Mouse (Mus musculus) midbrain, postnatal 0 days (tissue): ENCODE measurements around the gene Snd1. TPM values are rescaled to one million over a fixed set of nuclear protein-coding genes. Genes with fewer than 3 reads are reported as not detected.

Source experiments
- ATAC-seq: fragments of 200-750 bp; cut with Nextera tagmentation; 2 replicates; pipeline ENCODE4 v1.8.0; 2017; ENCODE audit warnings: moderate number of reproducible peaks, mild to moderate bottlenecking, moderate TSS enrichment, moderate library complexity; ENCODE audit not compliant: low FRiP score
- DNase-seq: peaks from one replicate; pipeline ENCODE4 v3.0.0-alpha.2; 2015; ENCODE audit warnings: low spot score
- H3K27ac ChIP-seq: fragments of 300-500 bp; sonication (generic); 2 replicates; pipeline ENCODE4 v1.5.1; 2014; ENCODE audit warnings: low read depth, mild to moderate bottlenecking, low read length, mixed read lengths
- H3K27me3 ChIP-seq: fragments of 300-500 bp; sonication (generic); 2 replicates; pipeline ENCODE4 v1.6.1; 2014; ENCODE audit warnings: low read length, control low read depth, mixed read lengths; ENCODE audit not compliant: insufficient read depth
- H3K36me3 ChIP-seq: fragments of 300-500 bp; sonication (generic); 2 replicates; pipeline ENCODE4 v1.6.1; 2014; ENCODE audit warnings: low read length, control low read depth, mixed read lengths; ENCODE audit not compliant: insufficient read depth
- H3K4me1 ChIP-seq: fragments of 300-500 bp; sonication (generic); 2 replicates; pipeline ENCODE4 v1.6.1; 2014; ENCODE audit warnings: mild to moderate bottlenecking, control low read depth, antibody characterized with exemption, low read length, mixed read lengths; ENCODE audit not compliant: insufficient read depth
- H3K4me2 ChIP-seq: fragments of 300-500 bp; sonication (generic); 2 replicates; pipeline ENCODE4 v1.6.1; 2014; ENCODE audit warnings: low read depth, mild to moderate bottlenecking, low read length, mixed read lengths; ENCODE audit not compliant: poor library complexity, severe bottlenecking
- H3K4me3 ChIP-seq: fragments of 300-500 bp; sonication (generic); 2 replicates; pipeline ENCODE4 v1.5.1; 2014; ENCODE audit warnings: low read depth, mild to moderate bottlenecking, low read length, moderate library complexity
- H3K9ac ChIP-seq: fragments of 300-500 bp; sonication (generic); replicated peaks from 2 replicates; pipeline ENCODE4 v1.6.1; 2014; ENCODE audit warnings: mild to moderate bottlenecking, low read length, moderate library complexity, mixed read lengths; ENCODE audit not compliant: poor library complexity, severe bottlenecking
- H3K9me3 ChIP-seq: fragments of 300-500 bp; sonication (generic); 2 replicates; pipeline ENCODE4 v1.6.1; 2016; ENCODE audit warnings: low read length, control low read depth
- CTCF ChIP-seq: IDR thresholded peaks from 2 replicates; pipeline ENCODE4 v1.5.1; 2016; ENCODE audit warnings: antibody characterized with exemption, mild to moderate bottlenecking
- WGBS: fragments of 180-500 bp; shearing (Covaris S2); extraction: QIAGEN DNeasy Blood & Tissue Kit; methylation state at CpG from one replicate; pipeline ENCODE4 v1.1.7; 2014; 5-methylcytosine and 5-hydroxymethylcytosine counted together
- polyA plus RNA-seq: library from polyadenylated mRNA; unstranded; fragments of >200 nt; fragmentation: Nextera tagmentation; extraction: Ambion mirVana; gene quantifications from 2 replicates; pipeline ENCODE4 v1.2.1, GENCODE M21; 2015
- total RNA-seq: library from RNA; depleted of rRNA; stranded (reverse); fragments of >200 nt; gene quantifications from 2 replicates; pipeline ENCODE4 v1.2.3, GENCODE M21; 2014

The Snd1 gene
- total and polyA plus RNA-seq, 2 experiments from 2014 or later = 70.6 to 81.1 TPM

DNA sequence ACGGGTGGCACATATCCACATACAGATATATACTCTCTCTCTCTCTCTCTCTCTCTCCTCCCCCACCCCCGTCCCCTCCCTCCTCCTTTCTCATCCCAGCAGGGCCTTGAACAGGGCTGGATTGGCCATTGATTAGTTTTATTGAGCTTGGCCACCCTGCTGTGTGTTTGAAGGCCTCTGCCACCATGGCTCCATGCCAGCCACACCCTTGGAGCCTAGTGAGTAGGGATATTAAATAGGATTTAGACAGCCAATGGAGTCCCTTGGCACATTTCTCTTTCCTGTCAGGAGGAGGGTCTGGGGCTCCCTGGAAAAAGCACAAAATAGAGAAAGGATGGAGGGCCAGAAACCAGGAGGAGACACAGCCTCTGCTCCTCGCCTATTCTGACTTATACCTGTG is 401.6 kb downstream of the Snd1 start:
- no peaks in the 10 kb centered on the region for H3K36me3 ChIP-seq
- 37% methylated on average over 3 of the region's 3 CpGs for WGBS
- no peaks in the 10 kb centered on the region for H3K27me3 ChIP-seq
- H3K9ac ChIP-seq = no peak overlapping the region
- H3K4me3 ChIP-seq = no peak overlapping the region
- no peak overlapping the region for H3K4me2 ChIP-seq
- DNase-seq (no peak), ATAC-seq (no peak)
- TF ChIP-seq CTCF = no peak
- no peaks in the 10 kb centered on the region for H3K9me3 ChIP-seq
- H3K4me1 ChIP-seq = peaks cover 14% of the 10 kb centered on the region
- H3K27ac ChIP-seq = no peak overlapping the region

DNA sequence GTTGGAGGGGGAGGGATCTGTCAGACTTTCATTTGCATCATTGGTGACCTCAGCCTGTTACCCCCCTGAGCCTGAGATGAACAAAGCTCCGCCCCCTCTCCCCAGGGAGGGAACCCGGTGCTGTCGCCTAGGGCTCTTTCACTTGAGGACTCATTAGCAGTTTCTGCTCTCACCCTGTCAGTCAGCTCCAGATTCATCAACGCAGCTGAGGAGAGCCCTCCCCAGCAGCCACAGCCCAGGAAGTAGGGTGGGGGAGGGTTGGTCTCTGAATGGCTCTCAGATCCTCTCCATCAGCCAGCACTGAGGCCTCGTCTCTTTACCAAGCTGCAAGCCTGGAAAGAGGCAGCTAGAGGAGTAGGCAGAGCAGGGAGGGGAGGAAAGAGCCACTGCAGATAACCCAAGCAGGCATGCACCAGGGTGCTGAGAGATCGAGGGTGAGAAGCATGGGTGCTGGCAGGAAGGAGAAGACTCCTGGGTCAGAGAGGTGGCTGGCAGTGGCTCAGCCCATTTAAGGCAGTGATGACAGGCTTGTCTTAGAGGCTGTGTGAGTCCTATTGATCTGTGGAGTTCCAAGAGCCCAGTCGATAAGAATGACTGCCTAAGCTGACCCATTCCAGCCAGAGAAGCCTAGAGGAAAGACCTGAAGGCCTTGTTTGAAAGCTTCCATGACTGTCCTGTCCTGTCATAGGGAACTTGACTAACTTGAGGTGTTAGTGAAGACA is 403.2 kb downstream of the Snd1 start:
- no peak overlapping the region for H3K4me3 ChIP-seq

DNA sequence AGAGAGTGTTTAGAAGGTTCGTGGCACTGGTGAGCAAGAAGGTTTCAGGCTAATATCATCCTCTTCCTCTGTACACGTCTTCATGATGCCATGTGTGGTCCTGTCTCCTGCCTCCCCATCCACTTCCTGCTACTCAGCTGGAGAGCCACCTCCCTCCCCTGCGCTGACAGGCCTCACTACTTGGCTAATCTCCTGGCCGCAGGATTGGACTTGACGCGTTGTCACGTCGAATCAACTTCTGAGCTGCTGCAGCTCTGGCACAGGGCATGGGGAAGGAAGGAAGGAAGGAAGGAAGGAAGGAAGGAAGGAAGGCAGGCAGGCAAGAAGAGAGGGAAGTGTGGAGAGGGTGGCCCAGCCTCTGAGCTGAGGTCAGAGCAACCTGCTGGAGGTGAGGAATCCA is 404.4 kb downstream of the Snd1 start:
- no peak overlapping the region for H3K4me2 ChIP-seq
- DNase-seq (no peak), ATAC-seq (no peak)
- WGBS = 55% methylated on average over 8 of the region's 8 CpGs
- H3K27me3 ChIP-seq = no peaks in the 10 kb centered on the region
- peaks cover 9% of the 10 kb centered on the region; the same call in 1 of the 2 replicates for H3K36me3 ChIP-seq
- H3K9ac ChIP-seq = no peak overlapping the region
- no peaks in the 10 kb centered on the region for H3K9me3 ChIP-seq
- TF ChIP-seq CTCF = no peak
- H3K27ac ChIP-seq = no peak overlapping the region
- no peak overlapping the region for H3K4me3 ChIP-seq
- peaks cover 14% of the 10 kb centered on the region for H3K4me1 ChIP-seq

More for the DNA sequence above, 403.2 kb downstream of the Snd1 start:
- Histone ChIP-seq H3K4me1 (peaks cover 19% of the 10 kb centered on the region), H3K27me3 (no peaks in the 10 kb centered on the region), H3K36me3 (0 out of 2 replicates have a peak, but pooled peaks cover 1% of the 10 kb centered on the region), H3K27ac (peak overlapping the region; percentile 59), H3K4me2 (no peak overlapping the region), H3K9ac (peak overlapping the region; percentile 14; the same call in 1 of the 2 replicates), H3K9me3 (no peaks in the 10 kb centered on the region)
- WGBS = 26% methylated on average over 7 of the region's 7 CpGs
- DNase-seq = no peak
- ATAC-seq = peak; percentile 72
- TF ChIP-seq CTCF = 0 out of 2 replicates have a peak, but pooled peaks have one; percentile 11

GRCm38 (mm10) chr6:28880909-28881308 is 406.0 kb downstream of the Snd1 start:
- DNase-seq (no peak), ATAC-seq (no peak)
- TF ChIP-seq CTCF = no peak

GRCm38 (mm10) chr6:28883518-28883917 is 408.6 kb downstream of the Snd1 start:
- H3K9ac ChIP-seq = no peak overlapping the region
- no peaks in the 10 kb centered on the region for H3K27me3 ChIP-seq
- no peak overlapping the region for H3K27ac ChIP-seq
- ATAC-seq (no peak), DNase-seq (no peak)
- TF ChIP-seq CTCF = no peak
- WGBS = 83% methylated on average over 5 of the region's 5 CpGs
- H3K4me2 ChIP-seq = no peak overlapping the region
- H3K9me3 ChIP-seq = no peaks in the 10 kb centered on the region
- peaks cover 7% of the 10 kb centered on the region; the same call in 1 of the 2 replicates for H3K4me1 ChIP-seq
- H3K4me3 ChIP-seq = no peak overlapping the region
- H3K36me3 ChIP-seq = peaks cover 29% of the 10 kb centered on the region; the same call in 1 of the 2 replicates

More at GRCm38 (mm10) chr6:28880909-28881308, 406.0 kb downstream of the Snd1 start:
- H3K4me2 ChIP-seq = no peak overlapping the region
- H3K4me3 ChIP-seq = no peak overlapping the region
- no peak overlapping the region for H3K27ac ChIP-seq
- peaks cover 14% of the 10 kb centered on the region for H3K4me1 ChIP-seq
- H3K9me3 ChIP-seq = no peaks in the 10 kb centered on the region
- H3K9ac ChIP-seq = no peak overlapping the region
- H3K36me3 ChIP-seq = peaks cover 18% of the 10 kb centered on the region; the same call in 1 of the 2 replicates
- no peaks in the 10 kb centered on the region for H3K27me3 ChIP-seq
- WGBS = 93% methylated on average over 4 of the region's 4 CpGs

DNA sequence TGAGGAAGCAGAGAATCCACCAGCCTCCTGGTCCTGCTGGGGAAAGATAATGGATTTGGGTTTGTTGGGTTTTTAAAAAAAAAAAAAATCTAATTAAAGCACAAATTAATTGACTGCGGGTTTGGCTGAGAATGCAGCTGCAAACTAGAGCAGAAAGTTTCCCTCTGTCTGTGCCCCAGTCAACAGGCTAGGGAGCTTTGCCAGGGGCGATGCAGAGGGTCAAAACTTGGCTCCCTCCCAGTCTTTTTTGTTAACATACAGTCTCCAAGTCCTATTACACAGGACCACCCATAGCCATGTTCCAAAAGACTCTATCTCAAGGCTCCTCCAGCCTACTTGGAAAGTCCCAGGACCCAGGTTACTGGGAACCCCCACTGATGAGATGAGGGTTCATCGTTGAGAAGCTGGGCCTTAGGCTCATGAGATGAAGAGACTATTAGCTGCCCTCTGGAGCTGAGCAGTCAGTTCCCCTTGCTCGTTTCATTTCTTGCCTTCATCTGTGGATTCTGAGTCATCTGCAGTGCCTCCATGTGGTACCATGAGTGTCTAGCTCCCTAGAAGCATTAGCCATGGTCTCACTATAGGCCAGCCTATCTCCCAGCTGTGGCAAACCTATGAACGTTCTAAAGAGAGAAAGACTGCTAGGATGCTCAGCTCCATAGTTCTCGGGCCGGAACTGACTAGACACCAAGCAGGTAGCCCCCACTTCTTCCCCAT is 411.9 kb downstream of the Snd1 start:
- H3K4me1 ChIP-seq = peaks cover 11% of the 10 kb centered on the region; the same call in 1 of the 2 replicates
- peaks cover 32% of the 10 kb centered on the region; the same call in 1 of the 2 replicates for H3K36me3 ChIP-seq
- no peak for TF ChIP-seq CTCF
- H3K27me3 ChIP-seq = no peaks in the 10 kb centered on the region
- no peak for DNase-seq
- H3K9me3 ChIP-seq = no peaks in the 10 kb centered on the region
- H3K9ac ChIP-seq = no peak overlapping the region
- WGBS = 87% methylated on average over 7 of the region's 7 CpGs
- no peak overlapping the region for H3K4me3 ChIP-seq
- no peak for ATAC-seq
- no peak overlapping the region for H3K4me2 ChIP-seq
- no peak overlapping the region for H3K27ac ChIP-seq
